Mouse (Mus musculus): Measurements from ENCODE around the gene Dtx3. TPM values are rescaled to one million over a fixed set of nuclear protein-coding genes. Genes with fewer than 3 reads are reported as not detected.

The Dtx3 gene
- polyA plus RNA-seq, 1 experiment from 2014 or later: 33.2 TPM

DNA sequence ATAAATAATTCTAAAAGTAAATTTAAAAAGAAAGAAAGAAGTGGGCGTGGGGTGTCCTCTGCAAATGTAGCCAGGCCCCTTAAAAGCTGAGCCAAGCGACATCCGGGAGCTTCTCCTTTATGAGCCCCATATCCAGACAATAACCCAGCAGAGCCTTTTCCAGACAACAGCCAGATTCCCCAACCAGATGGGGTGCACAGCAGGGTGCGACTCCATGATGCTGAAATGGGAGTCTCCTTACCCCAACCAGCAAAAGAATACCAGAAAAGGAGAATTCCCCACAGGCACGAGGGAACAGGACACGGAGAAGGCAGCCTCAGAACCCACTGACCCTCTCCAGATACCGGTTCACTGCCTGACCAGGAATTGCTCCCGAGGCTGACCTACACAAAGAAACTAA, 52.3 kb downstream of the Dtx3 start:
- H3K4me3 ChIP-seq: no peak overlapping the region
- ATAC-seq: no peak
- 0 out of 2 replicates have a peak, but pooled peaks cover 8% of the 10 kb centered on the region for H3K9me3 ChIP-seq (replicated peaks)
- H3K4me1 ChIP-seq: peaks cover 11% of the 10 kb centered on the region; the same call in 1 of the 2 replicates
- no peak overlapping the region for H3K4me2 ChIP-seq
- H3K36me3 ChIP-seq: no peaks in the 10 kb centered on the region
- WGBS (ENCODE audit: insufficient replicate concordance): 75% methylated on average over 8 of the region's 8 CpGs
- H3K9ac ChIP-seq: no peak overlapping the region
- no peak overlapping the region for H3K27ac ChIP-seq
- H3K27me3 ChIP-seq (replicated peaks): 0 out of 2 replicates have a peak, but pooled peaks cover 7% of the 10 kb centered on the region

DNA sequence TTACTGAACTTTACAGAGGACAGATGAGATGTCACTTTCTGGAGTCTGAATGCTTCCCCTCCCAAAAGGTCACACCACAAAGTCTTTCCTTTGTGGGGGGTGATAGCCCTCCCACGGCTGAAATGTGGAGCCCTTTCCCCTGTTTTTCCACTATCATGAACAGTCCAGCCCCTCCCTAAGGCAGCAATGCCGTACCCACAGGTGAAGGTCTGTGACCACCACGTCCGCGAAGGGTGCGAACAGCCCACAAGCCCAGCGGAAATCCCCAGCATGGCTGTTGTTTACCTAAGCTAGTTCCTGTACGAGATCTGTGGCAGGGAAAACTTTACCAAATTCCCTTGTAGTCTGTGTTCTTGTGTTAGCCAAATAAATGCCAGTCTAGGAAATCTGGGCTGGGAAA, 54.0 kb downstream of the Dtx3 start:
- Histone ChIP-seq H3K4me2 (no peak overlapping the region), H3K27ac (no peak overlapping the region), H3K4me1 (peaks cover 26% of the 10 kb centered on the region), H3K36me3 (no peaks in the 10 kb centered on the region), H3K4me3 (no peak overlapping the region), H3K9ac (no peak overlapping the region), H3K9me3 (replicated peaks) (0 out of 2 replicates have a peak, but pooled peaks cover 8% of the 10 kb centered on the region), H3K27me3 (replicated peaks) (0 out of 2 replicates have a peak, but pooled peaks cover 7% of the 10 kb centered on the region)
- no peak for ATAC-seq
- WGBS (ENCODE audit: insufficient replicate concordance): 51% methylated on average over 8 of the region's 8 CpGs

DNA sequence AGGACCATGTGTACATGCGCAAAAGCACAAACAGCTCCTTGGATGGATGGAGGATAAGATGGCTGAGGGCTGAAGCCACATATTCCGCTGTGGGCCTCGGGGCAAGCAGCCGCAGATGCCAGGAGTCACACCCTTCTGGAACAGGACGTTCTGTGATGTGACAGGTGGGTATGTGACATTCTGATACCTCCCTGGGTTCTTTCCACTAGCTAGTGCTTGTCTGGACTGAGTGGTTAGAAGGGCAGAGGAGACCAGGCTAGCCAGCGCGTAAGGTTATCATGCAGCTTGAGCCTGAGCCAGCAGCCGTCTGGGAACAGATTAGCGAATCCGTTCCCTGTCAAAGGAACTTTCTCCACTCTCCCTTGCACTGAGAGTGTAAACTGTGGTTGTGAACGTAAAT, 54.6 kb downstream of the Dtx3 start:
- 70% methylated on average over 11 of the region's 11 CpGs for WGBS (ENCODE audit: insufficient replicate concordance)
- Histone ChIP-seq H3K36me3 (no peaks in the 10 kb centered on the region), H3K9ac (no peak overlapping the region), H3K27ac (no peak overlapping the region), H3K4me1 (peaks cover 32% of the 10 kb centered on the region), H3K4me2 (no peak overlapping the region), H3K27me3 (replicated peaks) (0 out of 2 replicates have a peak, but pooled peaks cover 7% of the 10 kb centered on the region), H3K9me3 (replicated peaks) (0 out of 2 replicates have a peak, but pooled peaks cover 8% of the 10 kb centered on the region), H3K4me3 (no peak overlapping the region)
- no peak for ATAC-seq

Other genes with a start within 250 kb of the Dtx3 start
- gene Ctdsp2, start 217.0 kb downstream of the Dtx3 start, polyA plus RNA-seq (2016; fragmentation: Nextera tagmentation; extraction: Ambion mirVana): 22.2 and 24.0 TPM in 2 replicates
- 0.18 and 0.19 TPM in 2 replicates for gene Avil, start 195.0 kb downstream of the Dtx3 start, polyA plus RNA-seq (2016; fragmentation: Nextera tagmentation; extraction: Ambion mirVana)
- 72.3 and 75.5 TPM in 2 replicates for gene Tsfm, start 164.9 kb downstream of the Dtx3 start, polyA plus RNA-seq (2016; fragmentation: Nextera tagmentation; extraction: Ambion mirVana)
- 33.6 and 35.6 TPM in 2 replicates for gene Mettl1, start 154.3 kb downstream of the Dtx3 start, polyA plus RNA-seq (2016; fragmentation: Nextera tagmentation; extraction: Ambion mirVana)
- 0.13 and 0.29 TPM in 2 replicates for gene Eef1akmt3, start 154.2 kb downstream of the Dtx3 start, polyA plus RNA-seq (2016; fragmentation: Nextera tagmentation; extraction: Ambion mirVana)
- 0.05 and 0.10 TPM in 2 replicates for gene Cyp27b1, start 147.5 kb downstream of the Dtx3 start, polyA plus RNA-seq (2016; fragmentation: Nextera tagmentation; extraction: Ambion mirVana)
- gene March9, start 135.5 kb downstream of the Dtx3 start, polyA plus RNA-seq (2016; fragmentation: Nextera tagmentation; extraction: Ambion mirVana): 0.06 and 0.20 TPM in 2 replicates
- 766 and 777 TPM in 2 replicates for gene Cdk4, start 132.2 kb downstream of the Dtx3 start, polyA plus RNA-seq (2016; fragmentation: Nextera tagmentation; extraction: Ambion mirVana)
- gene Tspan31, start 125.5 kb downstream of the Dtx3 start, polyA plus RNA-seq (2016; fragmentation: Nextera tagmentation; extraction: Ambion mirVana): 75.2 and 81.9 TPM in 2 replicates
- gene Agap2, start 120.4 kb downstream of the Dtx3 start, polyA plus RNA-seq (2016; fragmentation: Nextera tagmentation; extraction: Ambion mirVana): 0.92 and 1.6 TPM in 2 replicates
- 49.5 and 51.4 TPM in 2 replicates for gene Os9, start 74.6 kb downstream of the Dtx3 start, polyA plus RNA-seq (2016; fragmentation: Nextera tagmentation; extraction: Ambion mirVana)
- gene B4galnt1, start 30.5 kb downstream of the Dtx3 start, polyA plus RNA-seq (2016; fragmentation: Nextera tagmentation; extraction: Ambion mirVana): 12.6 TPM in 2 replicates
- 3.0 and 3.6 TPM in 2 replicates for gene Slc26a10, start 15.1 kb downstream of the Dtx3 start, polyA plus RNA-seq (2016; fragmentation: Nextera tagmentation; extraction: Ambion mirVana)
- gene Arhgef25, start 5.6 kb downstream of the Dtx3 start, polyA plus RNA-seq (2016; fragmentation: Nextera tagmentation; extraction: Ambion mirVana): 14.3 and 17.4 TPM in 2 replicates
- gene Pip4k2c, start 15.9 kb upstream of the Dtx3 start, polyA plus RNA-seq (2016; fragmentation: Nextera tagmentation; extraction: Ambion mirVana): 44.7 and 50.0 TPM in 2 replicates
- 0.08 and 0.12 TPM in 2 replicates for gene Kif5a, start 67.6 kb upstream of the Dtx3 start, polyA plus RNA-seq (2016; fragmentation: Nextera tagmentation; extraction: Ambion mirVana)
- 95.5 and 96.1 TPM in 2 replicates for gene Dctn2, start 70.6 kb upstream of the Dtx3 start, polyA plus RNA-seq (2016; fragmentation: Nextera tagmentation; extraction: Ambion mirVana)
- gene Mbd6, start 93.3 kb upstream of the Dtx3 start, polyA plus RNA-seq (2016; fragmentation: Nextera tagmentation; extraction: Ambion mirVana): 8.5 and 9.8 TPM in 2 replicates
- gene Mars, start 116.1 kb upstream of the Dtx3 start, polyA plus RNA-seq (2016; fragmentation: Nextera tagmentation; extraction: Ambion mirVana): 192 and 193 TPM in 2 replicates
- gene Arhgap9, start 126.2 kb upstream of the Dtx3 start, polyA plus RNA-seq (2016; fragmentation: Nextera tagmentation; extraction: Ambion mirVana): 15.9 and 16.9 TPM in 2 replicates
- gene Gli1, start 146.2 kb upstream of the Dtx3 start, polyA plus RNA-seq (2016; fragmentation: Nextera tagmentation; extraction: Ambion mirVana): 0.94 and 1.1 TPM in 2 replicates
- gene Inhbe, start 158.7 kb upstream of the Dtx3 start, polyA plus RNA-seq (2016; fragmentation: Nextera tagmentation; extraction: Ambion mirVana): 0.10 and 0.16 TPM in 2 replicates
- gene Inhbc, start 174.7 kb upstream of the Dtx3 start, polyA plus RNA-seq (2016; fragmentation: Nextera tagmentation; extraction: Ambion mirVana): 1.1 and 1.5 TPM in 2 replicates
- 16.7 and 19.0 TPM in 2 replicates for gene R3hdm2, start 184.6 kb upstream of the Dtx3 start, polyA plus RNA-seq (2016; fragmentation: Nextera tagmentation; extraction: Ambion mirVana)